Mouse (Mus musculus) lung, embryonic 15.5 days (tissue): ENCODE measurements at regions not wholly inside any gene's neighbourhood (a gene's known extent, or its start where the extent isn't known, plus 50 kb on each side); places are given as distances from the start of the nearest gene placed in this dataset.

Source experiments
- ATAC-seq: fragments of 200-750 bp; cut with Nextera tagmentation; 2 replicates; pipeline ENCODE4 v1.8.0; 2017; ENCODE audit warnings: moderate number of reproducible peaks, borderline replicate concordance; ENCODE audit not compliant: low FRiP score, low TSS enrichment; ENCODE audit errors: extremely low read depth
- H3K27ac ChIP-seq: fragments of 300-500 bp; sonication (generic); 2 replicates; pipeline ENCODE4 v1.5.1; 2015; ENCODE audit warnings: moderate library complexity, mild to moderate bottlenecking, inconsistent platforms
- H3K27me3 ChIP-seq: fragments of 300-500 bp; sonication (generic); 2 replicates; pipeline ENCODE4 v1.6.1; 2015; ENCODE audit warnings: inconsistent platforms
- H3K36me3 ChIP-seq: fragments of 300-500 bp; sonication (generic); 2 replicates; pipeline ENCODE4 v1.6.1; 2015; ENCODE audit warnings: inconsistent platforms
- H3K4me1 ChIP-seq: fragments of 300-500 bp; sonication (generic); 2 replicates; pipeline ENCODE4 v1.6.1; 2015; ENCODE audit warnings: inconsistent platforms
- H3K4me2 ChIP-seq: fragments of 300-500 bp; sonication (generic); 2 replicates; pipeline ENCODE4 v1.6.1; 2015; ENCODE audit warnings: inconsistent platforms, mild to moderate bottlenecking, moderate library complexity
- H3K4me3 ChIP-seq: fragments of 300-500 bp; sonication (generic); 2 replicates; pipeline ENCODE4 v1.5.1; 2015; ENCODE audit warnings: mild to moderate bottlenecking, inconsistent platforms
- H3K9ac ChIP-seq: fragments of 300-500 bp; sonication (generic); 2 replicates; pipeline ENCODE4 v1.6.1; 2015; ENCODE audit warnings: inconsistent platforms
- H3K9me3 ChIP-seq: fragments of 300-500 bp; sonication (generic); 2 replicates; pipeline ENCODE4 v1.6.1; 2016; ENCODE audit warnings: inconsistent platforms
- WGBS: fragments of 180-500 bp; shearing (Covaris S2); methylation state at CpG from one replicate; pipeline ENCODE4 v1.1.7; 2015; 5-methylcytosine and 5-hydroxymethylcytosine counted together

DNA sequence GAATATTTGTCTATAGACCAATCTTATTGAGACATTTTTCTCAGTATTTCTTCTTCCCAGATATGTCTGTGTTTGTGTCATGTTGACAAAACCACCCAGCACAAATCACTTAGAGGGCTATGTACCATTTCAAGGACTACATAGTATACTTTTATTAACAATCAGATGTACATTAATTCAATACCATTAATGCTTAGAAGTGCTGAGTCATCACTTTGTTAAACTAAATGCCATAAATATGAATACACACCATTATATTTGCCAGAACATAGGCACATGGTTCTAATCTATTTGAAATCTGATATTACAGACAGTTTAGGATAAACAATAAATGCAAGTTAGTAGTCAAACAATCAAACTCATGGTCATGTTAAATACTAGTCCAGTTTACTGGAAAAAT, 182.2 kb upstream of the Nfe2l3 start:
- H3K9me3 ChIP-seq: no peaks in the 10 kb centered on the region

DNA sequence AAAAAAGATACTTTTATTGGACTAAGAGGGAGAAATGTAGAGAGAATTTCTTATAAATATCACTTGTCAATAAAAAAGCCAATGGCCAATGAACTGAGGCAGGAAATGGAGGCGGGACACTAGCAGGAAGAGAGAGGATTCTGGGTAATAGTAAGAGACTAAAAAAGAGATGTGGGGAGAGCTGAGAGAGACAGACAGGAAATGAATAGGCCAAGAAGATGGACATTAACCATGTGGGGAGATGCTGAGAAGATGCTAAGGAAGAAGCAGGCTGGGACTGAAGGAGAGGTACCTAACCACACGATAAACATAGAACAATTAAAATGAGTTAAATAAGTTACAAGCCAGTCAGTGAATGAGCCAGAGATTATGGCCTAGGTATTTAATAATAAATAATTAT, 181.0 kb upstream of the Nfe2l3 start:
- no peaks in the 10 kb centered on the region for H3K27me3 ChIP-seq
- H3K36me3 ChIP-seq: no peaks in the 10 kb centered on the region
- no peak overlapping the region for H3K27ac ChIP-seq
- WGBS: 92% methylated on average over 2 of the region's 2 CpGs
- H3K4me2 ChIP-seq: no peak overlapping the region
- no peak for ATAC-seq
- H3K9me3 ChIP-seq: no peaks in the 10 kb centered on the region
- H3K4me1 ChIP-seq: peaks cover 2% of the 10 kb centered on the region
- H3K9ac ChIP-seq: no peak overlapping the region
- no peak overlapping the region for H3K4me3 ChIP-seq

More for the DNA sequence above, 182.2 kb upstream of the Nfe2l3 start:
- ATAC-seq: no peak
- H3K27me3 ChIP-seq: no peaks in the 10 kb centered on the region
- no peak overlapping the region for H3K9ac ChIP-seq
- H3K36me3 ChIP-seq: no peaks in the 10 kb centered on the region
- H3K4me3 ChIP-seq: no peak overlapping the region
- H3K4me1 ChIP-seq: no peaks in the 10 kb centered on the region
- H3K27ac ChIP-seq: no peak overlapping the region
- no peak overlapping the region for H3K4me2 ChIP-seq

DNA sequence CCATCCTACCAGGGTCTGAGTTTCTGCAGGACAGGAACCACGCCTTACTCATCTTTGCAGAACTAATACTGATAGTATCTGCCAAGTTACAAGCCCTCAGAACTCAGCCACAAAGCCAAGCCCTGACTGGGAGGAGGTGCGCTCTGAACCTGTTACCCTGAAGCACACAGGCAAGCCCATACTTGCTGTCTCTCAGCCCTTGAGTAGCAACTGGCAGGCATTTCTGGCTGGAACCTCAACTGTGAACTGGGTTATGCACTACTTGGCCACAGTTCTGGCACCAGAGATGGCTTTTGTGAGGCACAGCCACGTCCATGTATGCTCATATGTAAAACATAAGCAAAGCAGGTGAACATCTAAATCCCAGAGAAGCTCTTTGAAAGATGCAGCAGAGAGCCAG, 179.7 kb upstream of the Nfe2l3 start:
- Histone ChIP-seq H3K27ac (no peak overlapping the region), H3K4me1 (peaks cover 7% of the 10 kb centered on the region), H3K36me3 (no peaks in the 10 kb centered on the region), H3K4me3 (no peak overlapping the region), H3K27me3 (no peaks in the 10 kb centered on the region), H3K9ac (no peak overlapping the region), H3K9me3 (no peaks in the 10 kb centered on the region), H3K4me2 (no peak overlapping the region)
- 77% methylated on average over 3 of the region's 3 CpGs for WGBS
- ATAC-seq: no peak

DNA sequence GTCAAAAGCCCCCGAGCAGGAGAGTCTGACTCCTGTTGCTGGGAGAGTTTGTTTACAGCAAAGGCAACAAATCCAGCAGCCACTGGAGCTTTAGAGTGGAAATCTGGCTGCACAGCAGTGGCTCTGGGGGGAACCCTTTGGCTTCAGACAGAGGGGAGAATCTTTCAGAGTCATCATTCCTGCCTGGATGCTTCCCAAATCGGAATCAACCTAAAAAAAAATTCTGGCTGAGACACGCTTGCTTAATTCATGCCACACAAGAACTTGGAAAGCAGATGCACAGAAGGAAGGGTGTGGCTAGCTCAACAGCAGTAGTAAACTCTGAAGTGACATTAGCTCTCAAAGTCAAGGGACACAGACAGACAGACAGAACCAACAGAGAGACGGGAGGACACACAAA, 175.8 kb upstream of the Nfe2l3 start:
- Histone ChIP-seq H3K4me2 (no peak overlapping the region), H3K4me1 (peaks cover 7% of the 10 kb centered on the region), H3K9me3 (no peaks in the 10 kb centered on the region), H3K4me3 (no peak overlapping the region), H3K36me3 (no peaks in the 10 kb centered on the region), H3K27me3 (no peaks in the 10 kb centered on the region), H3K9ac (no peak overlapping the region), H3K27ac (no peak overlapping the region)
- no peak for ATAC-seq
- 45% methylated on average over 4 of the region's 4 CpGs for WGBS

DNA sequence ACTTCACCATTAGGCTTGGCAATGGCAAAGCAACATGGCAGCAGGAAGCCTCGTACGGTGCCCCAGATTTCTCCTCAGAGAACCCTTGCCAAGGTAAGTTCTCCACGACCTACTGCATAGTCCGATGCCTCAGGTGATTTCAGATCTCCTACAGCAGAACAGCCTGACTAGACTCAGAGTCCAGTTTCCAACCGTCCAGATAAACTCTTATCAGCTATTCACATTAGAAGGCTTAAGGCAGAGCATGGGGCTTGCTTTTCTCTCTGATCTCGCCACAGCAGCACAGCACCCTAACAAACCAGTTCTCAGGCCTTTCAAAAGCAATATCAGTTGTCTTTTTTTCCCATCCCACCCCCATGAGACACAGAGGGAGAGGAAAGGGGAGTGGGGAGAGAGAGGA, 174.9 kb upstream of the Nfe2l3 start:
- Histone ChIP-seq H3K4me1 (peaks cover 7% of the 10 kb centered on the region), H3K27ac (no peak overlapping the region), H3K9ac (no peak overlapping the region), H3K4me3 (no peak overlapping the region), H3K4me2 (no peak overlapping the region), H3K27me3 (no peaks in the 10 kb centered on the region), H3K36me3 (no peaks in the 10 kb centered on the region), H3K9me3 (no peaks in the 10 kb centered on the region)
- WGBS: 77% methylated on average over 6 of the region's 6 CpGs
- no peak for ATAC-seq

DNA sequence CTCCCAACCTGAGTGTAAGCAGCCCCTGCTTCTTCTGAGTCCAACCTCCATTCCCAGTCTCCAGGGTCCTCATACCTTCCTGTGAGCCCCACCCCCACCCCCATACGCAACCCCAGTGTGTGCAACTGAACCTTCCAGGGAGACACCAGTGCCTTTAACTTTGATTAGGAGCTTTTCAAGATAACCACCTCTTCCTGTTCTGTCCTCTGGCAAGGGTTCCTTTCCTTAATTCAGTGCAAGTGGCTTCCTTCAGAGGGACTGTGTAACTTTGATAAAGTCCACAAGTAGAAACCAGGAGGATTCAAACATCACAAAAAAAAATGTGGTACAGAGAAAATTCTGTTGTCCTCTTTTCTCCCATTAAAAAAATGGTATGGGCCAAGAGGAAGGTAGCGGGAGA, 174.2 kb upstream of the Nfe2l3 start:
- ATAC-seq: no peak
- H3K9ac ChIP-seq: no peak overlapping the region
- no peak overlapping the region for H3K4me3 ChIP-seq
- H3K27me3 ChIP-seq: no peaks in the 10 kb centered on the region
- H3K4me2 ChIP-seq: no peak overlapping the region
- WGBS: 74% methylated on average over 2 of the region's 2 CpGs
- no peaks in the 10 kb centered on the region for H3K36me3 ChIP-seq
- H3K4me1 ChIP-seq: peaks cover 7% of the 10 kb centered on the region
- no peaks in the 10 kb centered on the region for H3K9me3 ChIP-seq
- no peak overlapping the region for H3K27ac ChIP-seq

DNA sequence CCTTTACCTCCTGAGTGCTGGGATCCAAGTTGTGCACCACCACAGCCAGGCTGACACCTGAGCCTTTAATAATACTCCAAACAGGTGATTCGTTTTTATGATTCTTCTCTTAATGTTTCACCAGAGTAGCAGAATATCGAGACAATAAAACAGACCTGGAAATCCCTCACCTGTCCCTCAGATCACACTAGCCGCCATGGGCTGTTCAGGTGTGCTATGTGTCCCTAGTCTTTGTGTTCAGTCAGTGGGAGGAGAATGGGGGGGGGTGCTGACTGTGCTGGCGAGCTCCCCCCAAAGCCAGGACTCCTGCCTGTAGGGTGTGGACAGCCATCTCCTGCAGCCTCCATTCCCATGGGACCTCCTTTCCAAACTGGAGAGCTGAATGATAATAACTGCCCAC, 168.9 kb upstream of the Nfe2l3 start:
- WGBS: 76% methylated on average over 4 of the region's 4 CpGs
- H3K4me1 ChIP-seq: no peaks in the 10 kb centered on the region

DNA sequence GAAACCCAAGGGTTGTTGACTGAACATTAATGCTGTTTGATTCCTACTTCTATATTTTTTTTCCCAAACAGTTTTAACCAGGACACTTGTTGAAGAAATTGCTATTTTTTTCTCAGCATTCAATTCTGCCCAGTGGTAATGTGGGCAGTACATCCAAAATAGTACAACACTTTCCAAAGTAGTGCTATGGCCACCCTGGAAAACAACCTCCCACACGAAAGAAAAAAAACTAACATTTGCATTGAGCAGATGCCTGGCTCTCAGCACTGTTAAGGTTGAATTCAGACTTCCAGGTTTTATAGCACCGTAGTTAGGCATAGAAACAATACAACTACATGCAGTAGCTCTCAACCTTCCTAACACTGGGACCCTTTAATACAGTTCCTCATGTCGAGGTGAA, 167.1 kb upstream of the Nfe2l3 start:
- H3K4me1 ChIP-seq: peaks cover 11% of the 10 kb centered on the region
- WGBS: 76% methylated on average over 3 of the region's 3 CpGs
- H3K9me3 ChIP-seq: no peaks in the 10 kb centered on the region
- H3K27me3 ChIP-seq: no peaks in the 10 kb centered on the region
- H3K9ac ChIP-seq: no peak overlapping the region
- no peak for ATAC-seq
- no peaks in the 10 kb centered on the region for H3K36me3 ChIP-seq
- no peak overlapping the region for H3K4me3 ChIP-seq
- no peak overlapping the region for H3K27ac ChIP-seq
- no peak overlapping the region for H3K4me2 ChIP-seq

More for the DNA sequence above, 168.9 kb upstream of the Nfe2l3 start:
- H3K36me3 ChIP-seq: no peaks in the 10 kb centered on the region
- no peaks in the 10 kb centered on the region for H3K9me3 ChIP-seq
- no peak overlapping the region for H3K9ac ChIP-seq
- H3K4me3 ChIP-seq: no peak overlapping the region
- H3K4me2 ChIP-seq: no peak overlapping the region
- H3K27me3 ChIP-seq: no peaks in the 10 kb centered on the region
- ATAC-seq: no peak
- H3K27ac ChIP-seq: no peak overlapping the region

DNA sequence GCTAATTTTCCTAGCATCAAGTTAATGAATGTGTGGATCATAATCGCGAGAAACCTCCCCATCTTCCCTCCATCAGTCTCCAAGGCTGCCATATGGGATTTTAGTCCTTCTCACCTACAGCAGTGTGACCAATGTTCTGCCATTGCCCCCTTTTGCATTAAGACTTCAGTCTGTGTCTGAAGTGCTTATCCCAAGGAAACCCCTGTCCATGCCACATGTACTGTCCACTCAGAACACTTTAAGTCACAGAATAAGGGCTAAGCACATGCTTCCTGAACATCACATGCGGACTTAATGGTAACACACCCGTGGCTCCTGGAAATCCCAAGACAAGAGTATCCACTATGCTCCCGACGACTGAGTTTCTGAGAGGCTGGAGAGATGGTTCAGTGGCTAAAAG, 165.7 kb upstream of the Nfe2l3 start:
- no peak overlapping the region for H3K4me2 ChIP-seq
- no peaks in the 10 kb centered on the region for H3K36me3 ChIP-seq
- 84% methylated on average over 6 of the region's 6 CpGs for WGBS
- H3K9me3 ChIP-seq: no peaks in the 10 kb centered on the region
- H3K4me1 ChIP-seq: peaks cover 16% of the 10 kb centered on the region
- no peak overlapping the region for H3K9ac ChIP-seq
- H3K27ac ChIP-seq: no peak overlapping the region
- no peaks in the 10 kb centered on the region for H3K27me3 ChIP-seq
- no peak overlapping the region for H3K4me3 ChIP-seq
- ATAC-seq: no peak

DNA sequence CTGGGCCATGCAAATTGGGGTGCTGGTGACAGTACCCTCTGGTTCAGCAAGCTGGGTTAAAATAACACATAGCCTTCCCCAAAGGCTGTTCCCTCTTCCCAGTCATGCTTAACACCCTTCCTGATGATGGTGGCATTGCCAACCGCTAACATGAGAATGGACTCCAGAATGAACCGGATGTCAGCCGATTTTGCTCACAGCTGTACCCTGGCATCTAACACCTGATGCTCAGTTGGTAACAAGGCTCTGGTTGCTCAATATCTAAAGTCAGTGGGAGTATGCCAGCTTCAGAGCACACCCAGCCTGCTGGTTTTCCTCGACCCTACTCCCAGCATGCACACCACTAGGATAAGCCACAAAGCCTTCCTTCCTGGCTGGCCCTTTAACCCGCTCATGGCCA, 164.6 kb upstream of the Nfe2l3 start:
- peaks cover 16% of the 10 kb centered on the region for H3K4me1 ChIP-seq
- no peak overlapping the region for H3K27ac ChIP-seq
- H3K4me3 ChIP-seq: no peak overlapping the region
- no peak for ATAC-seq
- no peak overlapping the region for H3K4me2 ChIP-seq
- no peaks in the 10 kb centered on the region for H3K9me3 ChIP-seq
- WGBS: 84% methylated on average over 5 of the region's 5 CpGs
- H3K36me3 ChIP-seq: no peaks in the 10 kb centered on the region
- no peak overlapping the region for H3K9ac ChIP-seq
- H3K27me3 ChIP-seq: no peaks in the 10 kb centered on the region

DNA sequence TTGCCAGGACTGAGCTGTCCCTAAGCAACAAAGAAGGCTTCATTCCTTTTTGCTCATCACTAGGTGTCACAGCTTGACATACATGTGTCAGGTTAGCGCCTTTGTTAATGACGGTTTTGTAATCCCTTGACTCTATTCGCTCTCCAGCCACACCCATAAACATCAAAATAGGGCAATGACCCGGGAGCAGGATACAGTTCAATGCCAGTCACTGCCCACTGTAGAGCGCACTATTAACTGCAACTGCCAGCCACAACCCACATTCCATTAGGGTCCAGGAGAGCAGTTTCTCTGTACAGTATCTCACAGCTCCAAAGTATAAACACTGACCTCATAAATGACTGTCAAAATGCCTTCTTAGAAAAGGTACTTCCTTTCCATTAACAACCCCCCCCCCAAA, 163.5 kb upstream of the Nfe2l3 start:
- ATAC-seq: no peak
- Histone ChIP-seq H3K4me2 (peak overlapping the region; percentile 94), H3K4me1 (peaks cover 16% of the 10 kb centered on the region), H3K36me3 (no peaks in the 10 kb centered on the region), H3K9me3 (no peaks in the 10 kb centered on the region), H3K27me3 (no peaks in the 10 kb centered on the region), H3K4me3 (no peak overlapping the region; the same call in 1 of the 2 replicates), H3K27ac (no peak overlapping the region), H3K9ac (no peak overlapping the region)
- WGBS: 79% methylated on average over 5 of the region's 5 CpGs

DNA sequence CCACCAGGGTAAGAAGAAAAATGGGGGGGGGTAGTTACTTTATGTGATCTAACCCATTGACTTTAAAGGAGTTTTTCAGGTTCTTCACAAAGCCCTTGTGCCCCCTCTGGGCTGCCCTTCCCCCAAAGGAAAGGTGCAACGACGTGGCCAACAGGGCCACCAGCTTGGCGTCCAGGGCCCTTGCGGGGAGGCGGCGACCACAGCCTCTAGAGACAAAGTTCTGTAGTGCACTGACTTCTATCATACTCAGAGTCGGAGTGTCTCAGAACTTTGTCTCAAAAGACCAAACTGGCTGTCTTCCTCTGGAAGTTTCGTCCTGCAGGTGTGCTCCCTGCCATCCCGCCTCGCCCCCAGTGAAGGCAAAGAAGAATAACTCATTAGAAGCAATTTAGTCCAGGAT, 162.9 kb upstream of the Nfe2l3 start:
- H3K4me1 ChIP-seq: peaks cover 16% of the 10 kb centered on the region
- peak overlapping the region; percentile 94 for H3K4me2 ChIP-seq
- H3K9me3 ChIP-seq: no peaks in the 10 kb centered on the region
- H3K9ac ChIP-seq: peak overlapping the region; percentile 81
- 18% methylated on average over 10 of the region's 10 CpGs for WGBS
- no peaks in the 10 kb centered on the region for H3K27me3 ChIP-seq
- no peak for ATAC-seq
- H3K36me3 ChIP-seq: no peaks in the 10 kb centered on the region
- no peak overlapping the region for H3K27ac ChIP-seq
- peak overlapping the region; percentile 75 for H3K4me3 ChIP-seq
